Mouse (Mus musculus): ENCODE data around the gene St6galnac1. TPM values are rescaled to one million over a fixed set of nuclear protein-coding genes. Genes with fewer than 3 reads are reported as not detected.

Gene St6galnac1
- total RNA-seq, 1 experiment, result not detected

DNA sequence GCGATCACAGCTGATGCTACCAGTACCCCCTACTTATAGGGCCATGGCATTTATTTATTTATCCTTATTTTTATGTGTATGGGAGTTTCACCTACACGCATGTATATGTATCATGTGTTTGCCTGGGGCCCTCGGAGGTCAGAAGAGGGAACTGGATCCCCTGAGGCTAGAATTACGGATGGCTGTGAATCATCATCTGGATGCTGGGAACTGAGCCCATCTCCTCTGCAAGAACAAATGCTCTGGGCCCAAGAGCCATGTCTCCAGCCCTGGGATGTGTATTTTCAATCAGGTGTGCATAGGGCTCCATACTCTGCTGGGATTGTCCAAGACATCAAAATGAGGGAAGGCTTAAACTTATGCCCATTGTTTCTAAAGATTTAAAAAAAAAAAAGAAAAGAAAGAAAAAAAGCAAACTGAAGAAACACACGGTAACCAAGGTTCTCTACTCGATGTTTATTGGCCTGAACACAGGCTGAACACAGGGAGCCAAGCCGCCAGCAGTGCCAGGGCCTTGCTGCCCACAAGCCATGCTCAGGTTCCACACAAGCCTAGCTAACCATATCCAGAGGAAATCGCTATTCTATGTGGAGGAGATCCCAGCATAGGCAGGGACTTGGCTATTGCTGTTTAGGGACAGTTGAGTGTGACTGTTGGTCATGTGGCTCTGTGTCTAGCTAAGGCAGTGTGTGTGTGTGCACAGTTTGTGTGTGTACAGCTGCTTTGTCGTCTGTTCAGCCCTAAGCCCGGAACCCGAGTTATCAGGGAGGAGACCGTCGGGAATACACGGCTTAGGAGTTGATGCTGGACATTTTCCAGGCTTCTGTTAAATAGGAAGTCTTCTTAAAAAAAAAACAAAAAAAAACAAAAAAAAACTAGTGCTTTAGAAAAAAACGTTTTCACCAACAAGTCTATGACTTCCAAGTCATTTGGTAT is 31.1 kb upstream of the St6galnac1 start:
- H3K36me3 ChIP-seq (ENCODE audit: control insufficient read depth, insufficient read depth, low read length, poor library complexity, severe bottlenecking), result no peaks in the 10 kb centered on the region
- no peak overlapping the region for H3K27ac ChIP-seq (ENCODE audit: insufficient read depth, low read depth, low read length, poor library complexity, severe bottlenecking)
- no peak overlapping the region for H3K4me3 ChIP-seq (ENCODE audit: insufficient read depth in 1 of 2, low read depth in 1 of 2, low read length in 2 of 2, poor library complexity in 1 of 2, severe bottlenecking in 1 of 2)
- TF ChIP-seq HCFC1 (IDR thresholded peaks at IDR 0.05; ENCODE audit: borderline replicate concordance, insufficient read depth, low read length), result no peak
- no peak overlapping the region for H3K9ac ChIP-seq (ENCODE audit: insufficient read depth, low read depth, low read length, poor library complexity, severe bottlenecking)
- H3K9me3 ChIP-seq (ENCODE audit: control insufficient read depth, insufficient read depth, low read depth, low read length), result no peaks in the 10 kb centered on the region
- no peak for DNase-seq (ENCODE audit: low read depth, low spot score)
- in situ Hi-C loops (cut with MboI; ENCODE audit: low sequenced_read_pairs in 2 of 2, unreplicated experiment in 2 of 2), result loop anchor here in 1 of 2 experiments (25.0 kb wide), 1 partner anchor 169 kb away; the partner anchor contains the start of gene Rhbdf2
- H3K4me1 ChIP-seq (ENCODE audit: control insufficient read depth in 2 of 2, insufficient read depth in 2 of 2, low read length in 2 of 2, poor library complexity in 1 of 2), result peaks cover 0 to 10% of the 10 kb centered on the region in 2 experiments; a peak in 2 of 4 replicates

- no peaks in the 10 kb centered on the region for H3K36me3 ChIP-seq (ENCODE audit: control insufficient read depth, insufficient read depth, low read length, poor library complexity, severe bottlenecking)
- H3K4me1 ChIP-seq (ENCODE audit: control insufficient read depth in 2 of 2, insufficient read depth in 2 of 2, low read length in 2 of 2, poor library complexity in 1 of 2), result peaks cover 0 to 2% of the 10 kb centered on the region in 2 experiments; a peak in 1 of 4 replicates
- no peak overlapping the region for H3K9ac ChIP-seq (ENCODE audit: insufficient read depth, low read depth, low read length, poor library complexity, severe bottlenecking)
- H3K27ac ChIP-seq (ENCODE audit: insufficient read depth, low read depth, low read length, poor library complexity, severe bottlenecking), result no peak overlapping the region
- no peaks in the 10 kb centered on the region for H3K9me3 ChIP-seq (ENCODE audit: control insufficient read depth, insufficient read depth, low read depth, low read length)
- TF ChIP-seq CHD2 (IDR thresholded peaks at IDR 0.05; ENCODE audit: low read depth, low read length) (no peak), ZNF384 (IDR thresholded peaks at IDR 0.05; ENCODE audit: low read depth, low read length) (no peak), HCFC1 (IDR thresholded peaks at IDR 0.05; ENCODE audit: borderline replicate concordance, insufficient read depth, low read length) (no peak)
- DNase-seq (ENCODE audit: low read depth, low spot score), result no peak
- in situ Hi-C loops (cut with MboI; ENCODE audit: low sequenced_read_pairs in 2 of 2, unreplicated experiment in 2 of 2), result loop anchor here in 1 of 2 experiments (25.0 kb wide), 1 partner anchor 165 kb away; the partner anchor contains the start of gene Rhbdf2
- no peak overlapping the region for H3K4me3 ChIP-seq (ENCODE audit: insufficient read depth in 1 of 2, low read depth in 1 of 2, low read length in 2 of 2, poor library complexity in 1 of 2, severe bottlenecking in 1 of 2)
Observed at GRCm38 (mm10) chr11:116802709-116803108, 27.4 kb upstream of the St6galnac1 start.

DNA sequence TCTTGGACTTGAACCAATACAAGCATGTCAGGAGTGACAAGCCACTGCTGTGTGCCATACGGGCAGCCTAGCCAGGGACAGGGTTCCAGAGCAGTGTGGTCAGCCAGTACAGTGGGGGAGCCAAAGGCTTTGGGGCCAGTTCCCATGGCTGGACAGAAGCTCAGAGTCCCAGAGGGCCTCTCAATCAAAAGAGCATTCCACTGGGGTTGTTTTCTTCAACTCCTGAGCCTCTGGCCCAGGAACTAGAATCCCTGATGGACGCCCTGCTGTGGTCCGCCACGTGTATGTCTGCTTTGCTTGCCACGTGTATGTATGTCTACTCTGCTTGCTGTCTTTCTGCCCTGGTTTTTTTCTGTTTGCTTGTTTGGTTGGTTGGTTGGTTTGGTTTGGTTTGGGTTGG is 25.8 kb upstream of the St6galnac1 start:
- H3K27ac ChIP-seq (ENCODE audit: insufficient read depth, low read depth, low read length, poor library complexity, severe bottlenecking), result no peak overlapping the region
- TF ChIP-seq CHD2 (IDR thresholded peaks at IDR 0.05; ENCODE audit: low read depth, low read length) (no peak), MAFK (IDR thresholded peaks at IDR 0.05; ENCODE audit: insufficient read depth, low read depth, low read length) (no peak)
- H3K9me3 ChIP-seq (ENCODE audit: control insufficient read depth, insufficient read depth, low read depth, low read length), result no peaks in the 10 kb centered on the region
- in situ Hi-C loops (cut with MboI; ENCODE audit: low sequenced_read_pairs in 2 of 2, unreplicated experiment in 2 of 2), result loop anchor here in 1 of 2 experiments (25.0 kb wide), 1 partner anchor 164 kb away; the partner anchor contains the start of gene Rhbdf2
- no peak for DNase-seq (ENCODE audit: low read depth, low spot score)
- no peak overlapping the region for H3K4me3 ChIP-seq (ENCODE audit: insufficient read depth in 1 of 2, low read depth in 1 of 2, low read length in 2 of 2, poor library complexity in 1 of 2, severe bottlenecking in 1 of 2)
- peaks cover 0 to 2% of the 10 kb centered on the region in 2 experiments; a peak in 1 of 4 replicates for H3K4me1 ChIP-seq (ENCODE audit: control insufficient read depth in 2 of 2, insufficient read depth in 2 of 2, low read length in 2 of 2, poor library complexity in 1 of 2)
- no peak overlapping the region for H3K9ac ChIP-seq (ENCODE audit: insufficient read depth, low read depth, low read length, poor library complexity, severe bottlenecking)
- no peaks in the 10 kb centered on the region for H3K36me3 ChIP-seq (ENCODE audit: control insufficient read depth, insufficient read depth, low read length, poor library complexity, severe bottlenecking)

DNA sequence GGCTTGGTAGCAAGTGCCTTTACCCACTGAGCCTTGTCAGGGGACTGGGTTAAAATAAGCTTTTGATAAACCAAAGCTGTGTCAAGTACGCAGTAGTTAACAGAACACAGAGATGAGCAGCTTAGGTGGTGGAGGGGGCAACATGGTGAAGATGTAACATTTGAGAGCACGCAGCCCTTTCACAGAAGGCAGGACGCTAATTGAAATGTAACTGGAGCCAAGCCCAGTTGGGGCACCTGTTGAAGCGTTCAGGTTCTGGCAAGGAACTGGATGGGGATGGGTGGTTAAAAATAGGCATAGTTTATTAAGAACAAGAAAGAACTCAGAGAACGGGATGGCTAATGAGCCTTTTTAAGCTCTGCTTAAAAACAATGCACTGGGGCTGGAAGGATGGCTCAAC is 24.1 kb upstream of the St6galnac1 start:
- TF ChIP-seq ZNF384 (IDR thresholded peaks at IDR 0.05; ENCODE audit: low read depth, low read length) (no peak), ZC3H11A (IDR thresholded peaks at IDR 0.05; ENCODE audit: borderline replicate concordance, low read depth, low read length) (no peak), MAFK (IDR thresholded peaks at IDR 0.05; ENCODE audit: insufficient read depth, low read depth, low read length) (no peak), CHD2 (IDR thresholded peaks at IDR 0.05; ENCODE audit: low read depth, low read length) (no peak), HCFC1 (IDR thresholded peaks at IDR 0.05; ENCODE audit: borderline replicate concordance, insufficient read depth, low read length) (no peak)
- peaks cover 3 to 6% of the 10 kb centered on the region in 2 experiments; a peak in 2 of 4 replicates for H3K4me1 ChIP-seq (ENCODE audit: control insufficient read depth in 2 of 2, insufficient read depth in 2 of 2, low read length in 2 of 2, poor library complexity in 1 of 2)
- in situ Hi-C loops (cut with MboI; ENCODE audit: low sequenced_read_pairs in 2 of 2, unreplicated experiment in 2 of 2), result no loop called here
- H3K27ac ChIP-seq (ENCODE audit: insufficient read depth, low read depth, low read length, poor library complexity, severe bottlenecking), result no peak overlapping the region
- no peak for DNase-seq (ENCODE audit: low read depth, low spot score)
- no peak overlapping the region for H3K4me3 ChIP-seq (ENCODE audit: insufficient read depth in 1 of 2, low read depth in 1 of 2, low read length in 2 of 2, poor library complexity in 1 of 2, severe bottlenecking in 1 of 2)
- H3K9ac ChIP-seq (ENCODE audit: insufficient read depth, low read depth, low read length, poor library complexity, severe bottlenecking), result no peak overlapping the region
- H3K36me3 ChIP-seq (ENCODE audit: control insufficient read depth, insufficient read depth, low read length, poor library complexity, severe bottlenecking), result no peaks in the 10 kb centered on the region
- no peaks in the 10 kb centered on the region for H3K9me3 ChIP-seq (ENCODE audit: control insufficient read depth, insufficient read depth, low read depth, low read length)
